Mouse (Mus musculus): ENCODE results near the gene Bace2. TPM values are rescaled to one million over a fixed set of nuclear protein-coding genes. Genes with fewer than 3 reads are reported as not detected.
A peak's percentile ranks its signal among the peaks of the same experiment; 100 is the strongest.

The Bace2 gene
- polyA plus RNA-seq (2012; fragmentation: generic; extraction: Trizol) = 0.53 TPM

- Histone ChIP-seq H3K36me3 (ENCODE audit: control insufficient read depth, insufficient read depth) (no peaks in the 10 kb centered on the region), H3ac (ENCODE audit: control insufficient read depth, insufficient read length) (no peak within 1 kb of the TSS), H3K79me2 (ENCODE audit: control insufficient read depth, insufficient read depth) (no peaks in the 10 kb centered on the region), H3K4me3 (no peak within 1 kb of the TSS), H3K4me2 (ENCODE audit: low read depth) (peak within 1 kb of the TSS; percentile 71), H3K27me3 (ENCODE audit: control insufficient read depth, insufficient read depth, insufficient read length) (no peaks in the 10 kb centered on the region)
- TF ChIP-seq CEBPB (IDR thresholded peaks at IDR 0.05; ENCODE audit: insufficient read depth, poor library complexity, severe bottlenecking) = no peak
- no peak for TF ChIP-seq MYOG (IDR thresholded peaks at IDR 0.05; ENCODE audit: control insufficient read depth in 1 of 3, insufficient read depth in 1 of 3, insufficient read length in 2 of 3, low read depth in 2 of 3)
Observed at GRCm38 (mm10) chr16:97356499-97357187, at the start of gene Bace2. Gene Bace2, plus strand, starts transcription at chr16:97356742.

GRCm38 (mm10) chr16:97307594-97307993 is 48.9 kb upstream of the Bace2 start:
- TF ChIP-seq MYOG (IDR thresholded peaks at IDR 0.05; ENCODE audit: control insufficient read depth in 1 of 3, insufficient read depth in 1 of 3, insufficient read length in 2 of 3, low read depth in 2 of 3) (no peak), POLR2AphosphoS2 (IDR thresholded peaks at IDR 0.05; ENCODE audit: insufficient read length, low read depth) (no peak), TCF12 (IDR thresholded peaks at IDR 0.05; ENCODE audit: insufficient read depth, poor library complexity, severe bottlenecking) (no peak), CEBPB (IDR thresholded peaks at IDR 0.05; ENCODE audit: insufficient read depth, poor library complexity, severe bottlenecking) (no peak), POLR2A (IDR thresholded peaks at IDR 0.05; ENCODE audit: insufficient read length, low read depth) (no peak), USF1 (IDR thresholded peaks at IDR 0.05; ENCODE audit: low read depth) (no peak), SRF (IDR thresholded peaks at IDR 0.05; ENCODE audit: control insufficient read depth, insufficient read length, low read depth) (no peak), REST (IDR thresholded peaks at IDR 0.05; ENCODE audit: insufficient read depth, insufficient read length) (no peak), MAX (IDR thresholded peaks at IDR 0.05; ENCODE audit: low read depth) (no peak), MYOD1 (IDR thresholded peaks at IDR 0.05; ENCODE audit: control insufficient read depth in 1 of 3, insufficient read length in 2 of 3, low read depth in 2 of 3) (no peak)
- H3K36me3 ChIP-seq (ENCODE audit: control insufficient read depth, insufficient read depth) = no peaks in the 10 kb centered on the region
- H3K27me3 ChIP-seq (ENCODE audit: control insufficient read depth, insufficient read depth, insufficient read length) = no peaks in the 10 kb centered on the region
- no peaks in the 10 kb centered on the region for H3K79me2 ChIP-seq (ENCODE audit: control insufficient read depth, insufficient read depth)
- H3K4me2 ChIP-seq (ENCODE audit: low read depth) = peak overlapping the region; percentile 37
- no peak overlapping the region for H3ac ChIP-seq (ENCODE audit: control insufficient read depth, insufficient read length)
- H3K4me3 ChIP-seq = no peak overlapping the region

- Histone ChIP-seq H3ac (ENCODE audit: control insufficient read depth, insufficient read length) (no peak overlapping the region), H3K79me2 (ENCODE audit: control insufficient read depth, insufficient read depth) (no peaks in the 10 kb centered on the region), H3K36me3 (ENCODE audit: control insufficient read depth, insufficient read depth) (no peaks in the 10 kb centered on the region), H3K27me3 (ENCODE audit: control insufficient read depth, insufficient read depth, insufficient read length) (no peaks in the 10 kb centered on the region), H3K4me3 (no peak overlapping the region), H3K4me2 (ENCODE audit: low read depth) (peak overlapping the region; percentile 22)
- no peak for TF ChIP-seq TCF3 (IDR thresholded peaks at IDR 0.05; ENCODE audit: insufficient read length, low read depth)
- no peak for TF ChIP-seq POLR2AphosphoS2 (IDR thresholded peaks at IDR 0.05; ENCODE audit: insufficient read length, low read depth)
- no peak for TF ChIP-seq POLR2A (IDR thresholded peaks at IDR 0.05; ENCODE audit: insufficient read length, low read depth)
- no peak for TF ChIP-seq MAX (IDR thresholded peaks at IDR 0.05; ENCODE audit: low read depth)
- no peak for TF ChIP-seq MYOG (IDR thresholded peaks at IDR 0.05; ENCODE audit: control insufficient read depth in 1 of 3, insufficient read depth in 1 of 3, insufficient read length in 2 of 3, low read depth in 2 of 3)
- no peak for TF ChIP-seq USF1 (IDR thresholded peaks at IDR 0.05; ENCODE audit: low read depth)
- no peak for TF ChIP-seq TCF12 (IDR thresholded peaks at IDR 0.05; ENCODE audit: insufficient read depth, poor library complexity, severe bottlenecking)
- TF ChIP-seq REST (IDR thresholded peaks at IDR 0.05; ENCODE audit: insufficient read depth, insufficient read length) = no peak
- TF ChIP-seq E2F4 (IDR thresholded peaks at IDR 0.05; ENCODE audit: insufficient read depth) = no peak
- no peak for TF ChIP-seq CEBPB (IDR thresholded peaks at IDR 0.05; ENCODE audit: insufficient read depth, poor library complexity, severe bottlenecking)
- no peak for TF ChIP-seq SRF (IDR thresholded peaks at IDR 0.05; ENCODE audit: control insufficient read depth, insufficient read length, low read depth)
- TF ChIP-seq MYOD1 (IDR thresholded peaks at IDR 0.05; ENCODE audit: control insufficient read depth in 1 of 3, insufficient read length in 2 of 3, low read depth in 2 of 3) = no peak
Observed at GRCm38 (mm10) chr16:97309796-97310569, 46.6 kb upstream of the Bace2 start.

GRCm38 (mm10) chr16:97310570-97310846 is 46.0 kb upstream of the Bace2 start:
- TF ChIP-seq MYOD1 (IDR thresholded peaks at IDR 0.05; ENCODE audit: control insufficient read depth in 1 of 3, insufficient read length in 2 of 3, low read depth in 2 of 3) (peak in 1 of 3 experiments; percentile 25), MYOG (IDR thresholded peaks at IDR 0.05; ENCODE audit: control insufficient read depth in 1 of 3, insufficient read depth in 1 of 3, insufficient read length in 2 of 3, low read depth in 2 of 3) (no peak)
- Histone ChIP-seq H3ac (ENCODE audit: control insufficient read depth, insufficient read length) (no peak overlapping the region), H3K79me2 (ENCODE audit: control insufficient read depth, insufficient read depth) (no peaks in the 10 kb centered on the region), H3K4me3 (no peak overlapping the region), H3K27me3 (ENCODE audit: control insufficient read depth, insufficient read depth, insufficient read length) (no peaks in the 10 kb centered on the region), H3K36me3 (ENCODE audit: control insufficient read depth, insufficient read depth) (no peaks in the 10 kb centered on the region), H3K4me2 (ENCODE audit: low read depth) (peak overlapping the region; percentile 22)

- Histone ChIP-seq H3K4me3 (no peak overlapping the region), H3K79me2 (ENCODE audit: control insufficient read depth, insufficient read depth) (no peaks in the 10 kb centered on the region), H3K36me3 (ENCODE audit: control insufficient read depth, insufficient read depth) (no peaks in the 10 kb centered on the region), H3K4me2 (ENCODE audit: low read depth) (no peak overlapping the region), H3ac (ENCODE audit: control insufficient read depth, insufficient read length) (no peak overlapping the region), H3K27me3 (ENCODE audit: control insufficient read depth, insufficient read depth, insufficient read length) (no peaks in the 10 kb centered on the region)
- TF ChIP-seq TCF3 (IDR thresholded peaks at IDR 0.05; ENCODE audit: insufficient read length, low read depth) = no peak
- no peak for TF ChIP-seq REST (IDR thresholded peaks at IDR 0.05; ENCODE audit: insufficient read depth, insufficient read length)
- no peak for TF ChIP-seq CEBPB (IDR thresholded peaks at IDR 0.05; ENCODE audit: insufficient read depth, poor library complexity, severe bottlenecking)
- TF ChIP-seq POLR2AphosphoS2 (IDR thresholded peaks at IDR 0.05; ENCODE audit: insufficient read length, low read depth) = no peak
- no peak for TF ChIP-seq MYOG (IDR thresholded peaks at IDR 0.05; ENCODE audit: control insufficient read depth in 1 of 3, insufficient read depth in 1 of 3, insufficient read length in 2 of 3, low read depth in 2 of 3)
- TF ChIP-seq E2F4 (IDR thresholded peaks at IDR 0.05; ENCODE audit: insufficient read depth) = no peak
Observed at GRCm38 (mm10) chr16:97312960-97313686, 43.4 kb upstream of the Bace2 start.

Measured in myocyte (in vitro differentiated cells).